8 mouse cellular contexts compared by ENCODE assay signal in genomic region chr9:55067260-55067964, GRCm38 (mm10). TPM values are rescaled to one million over a fixed set of nuclear protein-coding genes. Genes with fewer than 3 reads are reported as not detected.
DNase-seq lines count a peak whose midpoint lies in the region; ATAC-seq lines count a peak whose summit lies in the region.

No protein-coding gene starts in this region.

- no peaks in the 10 kb centered on the region for H3K9me3 ChIP-seq in forebrain, embryonic 13.5 days (replicated peaks)
- H3K9me3 ChIP-seq in limb, embryonic 10.5 days (replicated peaks), result no peaks in the 10 kb centered on the region
- no peaks in the 10 kb centered on the region for H3K9me3 ChIP-seq in liver, embryonic 11.5 days (ENCODE audit: control insufficient read depth, low read length)

- no peak overlapping the region for H3K4me3 ChIP-seq in forebrain, embryonic 13.5 days
- peak overlapping the region; percentile 25; the same call in 1 of the 2 replicates for H3K4me3 ChIP-seq in limb, embryonic 10.5 days
- no peak overlapping the region for H3K4me3 ChIP-seq in liver, embryonic 11.5 days (ENCODE audit: low read depth, low read length)

- H3K27ac ChIP-seq in forebrain, embryonic 13.5 days, result peak overlapping the region; percentile 21; the same call in 1 of the 2 replicates
- peak overlapping the region; percentile 38 for H3K27ac ChIP-seq in limb, embryonic 10.5 days
- H3K27ac ChIP-seq in liver, embryonic 11.5 days (ENCODE audit: low read depth, low read length), result no peak overlapping the region

- peaks cover 24% of the 10 kb centered on the region for H3K4me1 ChIP-seq in forebrain, embryonic 13.5 days
- peaks cover 32% of the 10 kb centered on the region for H3K4me1 ChIP-seq in limb, embryonic 10.5 days
- H3K4me1 ChIP-seq in liver, embryonic 11.5 days (replicated peaks; ENCODE audit: control insufficient read depth, insufficient read depth, low read length), result no peaks in the 10 kb centered on the region

- no peak overlapping the region for H3K9ac ChIP-seq in forebrain, embryonic 13.5 days
- no peak overlapping the region for H3K9ac ChIP-seq in liver, embryonic 11.5 days (ENCODE audit: low read depth, low read length)

- H3K27me3 ChIP-seq in forebrain, embryonic 13.5 days, result no peaks in the 10 kb centered on the region
- H3K27me3 ChIP-seq in limb, embryonic 10.5 days (ENCODE audit: low read depth, poor library complexity, severe bottlenecking), result no peaks in the 10 kb centered on the region
- no peaks in the 10 kb centered on the region for H3K27me3 ChIP-seq in liver, embryonic 11.5 days (replicated peaks; ENCODE audit: control insufficient read depth, insufficient read depth, low read length)

- WGBS in forebrain, embryonic 13.5 days, result 7% methylated on average over 8 of the region's 8 CpGs
- WGBS in limb, embryonic 10.5 days, result 19% methylated on average over 8 of the region's 8 CpGs
- 50% methylated on average over 8 of the region's 8 CpGs for WGBS in liver, embryonic 11.5 days

- peak; percentile 98 for DNase-seq in MN1 (ENCODE audit: low spot score)
- peak; percentile 22 to 29 for DNase-seq in adrenal gland, postnatal 36 days
- peak; percentile 65 for DNase-seq in limb, embryonic 10.5 days (ENCODE audit: low spot score)
- DNase-seq in liver, embryonic 11.5 days (ENCODE audit: low spot score), result no peak
- DNase-seq in urinary bladder, postnatal 25 days (ENCODE audit: low spot score), result no peak
- no peak for DNase-seq in kidney, postnatal 14 days
- no peak for DNase-seq in lung, postnatal 4 days

- no peaks in the 10 kb centered on the region for H3K36me3 ChIP-seq in forebrain, embryonic 13.5 days (ENCODE audit: poor library complexity, severe bottlenecking)
- no peaks in the 10 kb centered on the region for H3K36me3 ChIP-seq in limb, embryonic 10.5 days
- no peaks in the 10 kb centered on the region for H3K36me3 ChIP-seq in liver, embryonic 11.5 days (ENCODE audit: control insufficient read depth, insufficient read depth, low read length)

- H3K4me2 ChIP-seq in forebrain, embryonic 13.5 days, result 0 out of 2 replicates have a peak overlapping the region, but pooled peaks have one; percentile 14
- H3K4me2 ChIP-seq in liver, embryonic 11.5 days, result no peak overlapping the region

- ATAC-seq in forebrain, embryonic 13.5 days, result peak; percentile 70
- no peak for ATAC-seq in liver, embryonic 11.5 days (replicated peaks; ENCODE audit: low FRiP score)

RNA-seq across cellular contexts. Expression of gene Chrnb4, which starts 18.8 kb away (rescaled TPM):
- total RNA-seq in adrenal gland, postnatal 36 days (2021), result 1 to 10 TPM; 5.2 to 6.6 TPM
- polyA plus RNA-seq in forebrain, embryonic 13.5 days (2015; fragmentation: Nextera tagmentation; extraction: Ambion mirVana), result 0.35 and 0.62 TPM in 2 replicates
- 0.18 and 0.40 TPM in 2 replicates for polyA plus RNA-seq in limb, embryonic 10.5 days (2016; fragmentation: Nextera tagmentation; extraction: Ambion mirVana)
- polyA plus RNA-seq in liver, embryonic 11.5 days (2014; fragmentation: Nextera tagmentation; extraction: Ambion mirVana), result 0.12 and 0.14 TPM in 2 replicates

RNA-seq across cellular contexts. Expression of gene Chrna3, which starts 41.0 kb away (rescaled TPM):
- total RNA-seq in adrenal gland, postnatal 36 days (2021), result 1 to 10 TPM; 8.5 to 9.9 TPM
- 4.5 and 5.6 TPM in 2 replicates for polyA plus RNA-seq in forebrain, embryonic 13.5 days (2015; fragmentation: Nextera tagmentation; extraction: Ambion mirVana)
- polyA plus RNA-seq in limb, embryonic 10.5 days (2016; fragmentation: Nextera tagmentation; extraction: Ambion mirVana), result 0.15 and 0.25 TPM in 2 replicates
- 0.16 and 0.18 TPM in 2 replicates for polyA plus RNA-seq in liver, embryonic 11.5 days (2014; fragmentation: Nextera tagmentation; extraction: Ambion mirVana)

Comparison
In these comparisons a context has a peak if more than half of its experiments do, and no peak if none do; other contexts are left out.
1. DNase-seq: peak in MN1 (single experiment), adrenal gland, postnatal 36 days (2 of 2) and limb, embryonic 10.5 days (single experiment); none in liver, embryonic 11.5 days (single experiment), urinary bladder, postnatal 25 days (single experiment), kidney, postnatal 14 days (single experiment) and lung, postnatal 4 days (0 of 2).